Mouse (Mus musculus): Measurements from ENCODE around the gene Morn3.

- no peak for TF ChIP-seq CTCF (IDR thresholded peaks at IDR 0.05; ENCODE audit: extremely low read depth, insufficient read length, insufficient replicate concordance, low read depth, low read length)
- TF ChIP-seq POLR2A (IDR thresholded peaks at IDR 0.05; ENCODE audit: low read depth, low read length), result no peak
Measured at GRCm38 (mm10) chr5:122987211-122988020, 59.4 kb downstream of the Morn3 start.
